Mouse (Mus musculus) heart, postnatal 0 days (tissue): ENCODE measurements around the gene Lrriq1.

Source experiments
- CTCF ChIP-seq: IDR thresholded peaks from 2 replicates; pipeline ENCODE4 v1.5.1; 2016; ENCODE audit warnings: antibody characterized with exemption, control low read depth, low read depth
- EP300 ChIP-seq: IDR thresholded peaks from 2 replicates; pipeline ENCODE4 v1.6.1; 2016; ENCODE audit warnings: antibody characterized with exemption, low read depth

DNA sequence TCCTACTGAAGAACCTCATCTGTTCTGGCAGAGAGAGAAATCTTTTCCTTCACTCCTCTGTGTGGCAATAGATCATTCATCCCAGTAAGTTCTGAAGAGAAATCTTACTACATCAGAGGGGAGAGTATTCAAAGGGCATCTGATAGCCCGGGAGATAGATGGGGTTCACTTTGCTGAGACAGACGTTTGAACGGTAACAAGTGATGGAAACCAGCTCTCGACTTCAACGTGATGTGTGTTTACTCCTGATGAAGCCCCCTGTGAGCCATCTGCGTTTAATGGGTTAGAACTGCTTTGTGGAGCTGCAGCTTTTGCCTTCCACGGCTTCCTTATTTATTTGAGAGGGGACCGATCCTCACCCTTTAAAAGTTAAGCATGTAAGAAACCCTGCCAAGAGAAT is 235.2 kb downstream of the Lrriq1 start:
- TF ChIP-seq CTCF (no peak), EP300 (no peak)
